Mouse (Mus musculus) E14TG2a.4 (cell line): Measurements from ENCODE around the gene Ccr7.

Experiments used
- CTCF ChIP-seq: conservative IDR thresholded peaks from 2 replicates; pipeline ENCODE4 v1.5.1; 2014; ENCODE audit warnings: low read length
- NANOG ChIP-seq: IDR thresholded peaks from 2 replicates; pipeline ENCODE4 v1.6.1; 2014; ENCODE audit warnings: borderline replicate concordance, low read length, mixed read lengths
- POU5F1 ChIP-seq: IDR thresholded peaks from 2 replicates; pipeline ENCODE4 v1.6.1; 2014; ENCODE audit warnings: low read length, borderline replicate concordance

GRCm38 (mm10) chr11:99133285-99133897 is 21.5 kb downstream of the Ccr7 start:
- TF ChIP-seq CTCF (no peak), NANOG (no peak), POU5F1 (no peak)
